Mouse (Mus musculus) urinary bladder, postnatal 14 days (tissue): Measurements from ENCODE around the gene Slfn9.
"Not testable (repeated sequence)": the region's sequence is repeated elsewhere in the genome, so short reads cannot be mapped to it uniquely, and the experiment has no call there.

Source experiments
- DNase-seq: peaks from one replicate; pipeline ENCODE4 v3.0.0; 2021; ENCODE audit warnings: low spot score

The Slfn9 gene

GRCm38 (mm10) chr11:82991469-82992166 lies at the start of gene Slfn9:
Gene Slfn9 (minus strand): TSS chr11:82991830.
- peak; percentile 41 for DNase-seq

GRCm38 (mm10) chr11:83041000-83041399 lies 49.4 kb upstream of the Slfn9 start:
- DNase-seq, result no peak

- no peak for DNase-seq
Measured at GRCm38 (mm10) chr11:83040325-83040724, 48.7 kb upstream of the Slfn9 start.

- DNase-seq, result no peak
Measured at GRCm38 (mm10) chr11:83039796-83040195, 48.2 kb upstream of the Slfn9 start.

- DNase-seq, result no peak
Measured at GRCm38 (mm10) chr11:83039156-83039555, 47.5 kb upstream of the Slfn9 start.

- DNase-seq, result not testable (repeated sequence)
Measured at GRCm38 (mm10) chr11:83038686-83039085, 47.1 kb upstream of the Slfn9 start.

GRCm38 (mm10) chr11:83020621-83021020 lies 29.0 kb upstream of the Slfn9 start, which contains the start of gene Slfn8:
Gene Slfn8 (minus strand): TSS chr11:83020810.
- DNase-seq, result peak; percentile 12

- DNase-seq, result not testable (repeated sequence)
Measured at GRCm38 (mm10) chr11:83019561-83020519, 28.2 kb upstream of the Slfn9 start.

GRCm38 (mm10) chr11:83016093-83016492 lies 24.5 kb upstream of the Slfn9 start:
- DNase-seq, result no peak

- DNase-seq, result no peak
Measured at GRCm38 (mm10) chr11:83013356-83013755, 21.7 kb upstream of the Slfn9 start.

GRCm38 (mm10) chr11:82990612-82991385 lies 831 bp downstream of the Slfn9 start:
- peak; percentile 28 for DNase-seq

GRCm38 (mm10) chr11:82989357-82989756 lies 2.3 kb downstream of the Slfn9 start:
- DNase-seq, result peak; percentile 36

GRCm38 (mm10) chr11:82987621-82988020 lies 4.0 kb downstream of the Slfn9 start:
- no peak for DNase-seq

- DNase-seq, result no peak
Measured at GRCm38 (mm10) chr11:82983193-82983592, 8.4 kb downstream of the Slfn9 start.

- DNase-seq, result not testable (repeated sequence)
Measured at GRCm38 (mm10) chr11:82982409-82982808, 9.2 kb downstream of the Slfn9 start.

- no peak for DNase-seq
Measured at GRCm38 (mm10) chr11:82973916-82974315, 17.7 kb downstream of the Slfn9 start.

- DNase-seq, result no peak
Measured at GRCm38 (mm10) chr11:82971590-82971974, 20.0 kb downstream of the Slfn9 start.

GRCm38 (mm10) chr11:82970712-82971589 lies 20.7 kb downstream of the Slfn9 start:
- no peak for DNase-seq

- DNase-seq, result no peak
Measured at GRCm38 (mm10) chr11:82962215-82962614, 29.4 kb downstream of the Slfn9 start.

- DNase-seq, result no peak
Measured at GRCm38 (mm10) chr11:82961743-82962142, 29.9 kb downstream of the Slfn9 start.

GRCm38 (mm10) chr11:82959613-82960012 lies 32.0 kb downstream of the Slfn9 start:
- DNase-seq, result peak; percentile 26
